Mouse (Mus musculus) forebrain, embryonic 12.5 days (tissue): ENCODE measurements around the gene Prmt7. TPM values are rescaled to one million over a fixed set of nuclear protein-coding genes. Genes with fewer than 3 reads are reported as not detected.

Experiments used
- ATAC-seq: fragments of 200-750 bp; cut with Nextera tagmentation; 2 replicates; pipeline ENCODE4 v1.8.0; 2017; ENCODE audit warnings: moderate TSS enrichment; ENCODE audit not compliant: low FRiP score
- H3K27ac ChIP-seq: fragments of 300-500 bp; sonication (generic); 2 replicates; pipeline ENCODE4 v1.5.1; 2016; ENCODE audit warnings: mild to moderate bottlenecking
- H3K27me3 ChIP-seq: fragments of 300-500 bp; sonication (generic); 2 replicates; pipeline ENCODE4 v1.6.1; 2016; ENCODE audit warnings: mild to moderate bottlenecking
- H3K36me3 ChIP-seq: fragments of 300-500 bp; sonication (generic); replicated peaks from 2 replicates; pipeline ENCODE4 v1.6.1; 2016; ENCODE audit warnings: mild to moderate bottlenecking
- H3K4me1 ChIP-seq: fragments of 300-500 bp; sonication (generic); 2 replicates; pipeline ENCODE4 v1.6.1; 2016
- H3K4me2 ChIP-seq: fragments of 300-500 bp; sonication (generic); 2 replicates; pipeline ENCODE4 v1.6.1; 2016; ENCODE audit warnings: mild to moderate bottlenecking, moderate library complexity
- H3K4me3 ChIP-seq: fragments of 300-500 bp; sonication (generic); replicated peaks from 2 replicates; pipeline ENCODE4 v1.5.1; 2016; ENCODE audit warnings: mild to moderate bottlenecking
- H3K9ac ChIP-seq: fragments of 300-500 bp; sonication (generic); 2 replicates; pipeline ENCODE4 v1.6.1; 2016; ENCODE audit warnings: mild to moderate bottlenecking
- H3K9me3 ChIP-seq: fragments of 300-500 bp; sonication (generic); 2 replicates; pipeline ENCODE4 v1.6.1; 2016
- WGBS: fragments of 180-500 bp; shearing (Covaris S2); methylation state at CpG from one replicate; pipeline ENCODE4 v1.1.7; 2016; 5-methylcytosine and 5-hydroxymethylcytosine counted together
- polyA plus RNA-seq: library from polyadenylated mRNA; unstranded; fragments of >200 nt; fragmentation: Nextera tagmentation; extraction: Ambion mirVana; gene quantifications from 2 replicates; pipeline ENCODE4 v1.2.1, GENCODE M21; 2016

Gene Prmt7
- polyA plus RNA-seq, 1 experiment from 2014 or later, result 58.7 TPM

DNA sequence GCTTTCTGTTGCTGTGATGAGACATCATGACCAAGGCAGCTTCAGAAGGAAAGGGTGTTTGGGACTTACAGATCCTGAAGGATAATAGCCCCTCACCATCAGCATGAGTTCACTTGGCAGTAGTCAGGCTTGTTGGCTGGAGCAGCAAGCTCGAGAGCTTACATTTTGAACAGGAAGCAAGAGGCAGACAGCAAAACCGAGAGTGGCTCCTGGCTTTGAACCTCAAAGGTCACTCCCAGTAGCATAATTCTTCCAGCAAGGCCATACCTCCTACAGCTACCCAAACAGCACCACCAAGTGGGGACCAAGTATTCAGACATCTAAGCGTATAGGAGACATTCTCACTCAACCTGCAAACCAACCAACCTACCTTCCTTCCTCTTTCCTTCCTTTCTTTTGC lies 22.0 kb downstream of the Prmt7 start:
- no peak for ATAC-seq
- H3K36me3 ChIP-seq, result peaks cover 66% of the 10 kb centered on the region
- WGBS, result 84% methylated on average over 3 of the region's 3 CpGs
- H3K4me3 ChIP-seq, result no peak overlapping the region
- no peak overlapping the region for H3K27ac ChIP-seq
- H3K4me2 ChIP-seq, result no peak overlapping the region
- no peak overlapping the region for H3K9ac ChIP-seq
- H3K4me1 ChIP-seq, result no peaks in the 10 kb centered on the region
- H3K27me3 ChIP-seq, result no peaks in the 10 kb centered on the region
- H3K9me3 ChIP-seq, result no peaks in the 10 kb centered on the region

DNA sequence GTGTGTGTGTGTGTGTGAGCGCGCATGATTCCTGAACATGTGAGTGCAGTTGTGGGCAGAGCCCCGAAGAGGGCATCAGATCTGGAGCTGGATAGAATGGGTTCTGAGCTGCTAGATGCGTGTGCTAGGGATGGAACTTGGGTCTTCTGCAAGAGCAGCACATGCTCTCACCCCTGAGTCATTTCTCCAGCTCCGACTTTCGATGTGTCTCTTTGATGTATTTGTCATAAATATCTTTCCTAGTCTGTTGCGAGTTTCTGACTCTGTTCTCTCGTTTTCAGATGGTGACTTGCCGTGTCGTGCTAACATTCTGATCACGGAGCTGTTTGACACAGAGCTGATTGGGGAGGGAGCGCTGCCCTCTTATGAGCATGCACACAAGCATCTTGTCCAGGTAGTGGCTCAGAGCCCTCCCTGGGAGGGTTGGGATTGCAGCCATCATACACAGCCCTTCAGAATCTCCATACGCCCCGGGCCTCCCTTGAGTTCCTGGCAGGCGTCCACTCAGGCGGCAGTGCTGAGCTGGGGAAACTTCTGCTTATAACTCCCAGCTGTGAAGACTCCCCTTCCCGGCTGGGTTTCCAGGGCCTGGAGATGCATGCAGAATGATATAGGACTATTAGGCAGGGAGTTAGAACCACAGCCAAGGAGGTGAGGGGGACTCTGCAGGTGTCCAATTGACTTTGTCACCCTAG lies 24.0 kb downstream of the Prmt7 start:
- Histone ChIP-seq H3K27ac (no peak overlapping the region), H3K4me2 (no peak overlapping the region), H3K27me3 (no peaks in the 10 kb centered on the region), H3K4me1 (no peaks in the 10 kb centered on the region), H3K9me3 (no peaks in the 10 kb centered on the region), H3K36me3 (peaks cover 64% of the 10 kb centered on the region), H3K9ac (no peak overlapping the region), H3K4me3 (no peak overlapping the region)
- ATAC-seq, result no peak
- 94% methylated on average over 17 of the region's 17 CpGs for WGBS

- no peak for ATAC-seq
- H3K4me1 ChIP-seq, result no peaks in the 10 kb centered on the region
- WGBS, result 90% methylated on average over 5 of the region's 5 CpGs
These were observed 26.4 kb downstream of the Prmt7 start for GRCm38 (mm10) chr8:106237106-106237505.

GRCm38 (mm10) chr8:106250186-106250585 lies 39.5 kb downstream of the Prmt7 start:
- Histone ChIP-seq H3K27ac (no peak overlapping the region), H3K4me2 (no peak overlapping the region), H3K9ac (no peak overlapping the region), H3K9me3 (no peaks in the 10 kb centered on the region), H3K4me1 (0 out of 2 replicates have a peak, but pooled peaks cover 4% of the 10 kb centered on the region), H3K4me3 (no peak overlapping the region), H3K27me3 (no peaks in the 10 kb centered on the region), H3K36me3 (peaks cover 90% of the 10 kb centered on the region)
- 74% methylated on average over 4 of the region's 4 CpGs for WGBS
- ATAC-seq, result no peak

More at GRCm38 (mm10) chr8:106237106-106237505, 26.4 kb downstream of the Prmt7 start:
- H3K4me3 ChIP-seq, result no peak overlapping the region
- no peak overlapping the region for H3K9ac ChIP-seq
- no peak overlapping the region for H3K4me2 ChIP-seq
- no peaks in the 10 kb centered on the region for H3K9me3 ChIP-seq
- no peaks in the 10 kb centered on the region for H3K27me3 ChIP-seq
- peaks cover 70% of the 10 kb centered on the region for H3K36me3 ChIP-seq
- H3K27ac ChIP-seq, result no peak overlapping the region

GRCm38 (mm10) chr8:106258169-106258568 lies 47.4 kb downstream of the Prmt7 start:
- Histone ChIP-seq H3K4me2 (no peak overlapping the region), H3K9me3 (no peaks in the 10 kb centered on the region), H3K36me3 (peaks cover 62% of the 10 kb centered on the region), H3K9ac (no peak overlapping the region), H3K4me1 (no peaks in the 10 kb centered on the region), H3K4me3 (no peak overlapping the region), H3K27ac (no peak overlapping the region), H3K27me3 (no peaks in the 10 kb centered on the region)
- no peak for ATAC-seq
- 11% methylated on average over 1 of the region's 1 CpGs for WGBS

DNA sequence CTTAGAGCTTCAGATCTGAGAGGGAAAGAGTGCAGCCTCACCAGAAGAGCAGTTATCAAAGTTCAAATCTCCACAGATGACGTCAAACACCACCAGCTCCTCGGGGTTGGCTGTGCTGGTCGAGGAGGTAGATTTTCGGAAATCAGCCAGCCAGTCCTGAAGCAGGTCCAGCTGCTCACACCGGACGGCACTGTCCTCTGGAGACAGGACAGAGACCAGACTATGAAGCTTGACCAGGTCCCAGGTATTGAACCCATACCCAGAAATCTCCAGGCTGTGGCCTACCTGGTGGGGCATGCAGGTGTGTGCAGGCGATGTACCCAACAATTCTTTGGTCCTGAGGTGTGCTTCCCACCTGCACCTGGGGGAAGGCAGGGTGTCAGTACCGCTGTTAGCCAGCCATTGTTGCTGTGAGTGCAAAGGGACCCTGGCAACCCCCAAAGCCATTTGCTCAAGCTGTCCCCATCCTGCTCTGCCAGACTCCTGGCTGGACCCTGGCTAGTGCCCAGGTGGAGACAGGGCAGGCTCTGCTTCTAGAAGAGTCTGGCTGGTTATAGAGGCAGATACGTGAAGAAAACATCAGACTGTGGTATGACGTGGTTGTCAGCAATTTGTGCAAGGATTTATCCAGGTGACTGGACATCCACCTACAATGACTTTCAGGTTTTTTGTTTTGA lies 49.0 kb downstream of the Prmt7 start:
- Histone ChIP-seq H3K4me1 (peaks cover 7% of the 10 kb centered on the region), H3K27ac (no peak overlapping the region), H3K9me3 (no peaks in the 10 kb centered on the region), H3K27me3 (no peaks in the 10 kb centered on the region), H3K36me3 (peaks cover 53% of the 10 kb centered on the region), H3K4me3 (no peak overlapping the region), H3K4me2 (no peak overlapping the region), H3K9ac (no peak overlapping the region)
- no peak for ATAC-seq
- 91% methylated on average over 10 of the region's 10 CpGs for WGBS

- WGBS, result 89% methylated on average over 4 of the region's 4 CpGs
- Histone ChIP-seq H3K27me3 (no peaks in the 10 kb centered on the region), H3K9ac (no peak overlapping the region), H3K9me3 (no peaks in the 10 kb centered on the region), H3K36me3 (peaks cover 52% of the 10 kb centered on the region), H3K4me3 (no peak overlapping the region), H3K4me2 (no peak overlapping the region), H3K27ac (no peak overlapping the region), H3K4me1 (peaks cover 7% of the 10 kb centered on the region)
- ATAC-seq, result no peak
These were observed 50.2 kb downstream of the Prmt7 start for GRCm38 (mm10) chr8:106260894-106261293.

- no peaks in the 10 kb centered on the region for H3K27me3 ChIP-seq
- WGBS, result 83% methylated on average over 5 of the region's 5 CpGs
- no peak overlapping the region for H3K27ac ChIP-seq
- ATAC-seq, result no peak
- no peak overlapping the region for H3K4me3 ChIP-seq
- H3K4me1 ChIP-seq, result peaks cover 7% of the 10 kb centered on the region
- peaks cover 44% of the 10 kb centered on the region for H3K36me3 ChIP-seq
- no peak overlapping the region for H3K4me2 ChIP-seq
- H3K9ac ChIP-seq, result no peak overlapping the region
- no peaks in the 10 kb centered on the region for H3K9me3 ChIP-seq
These were observed 51.6 kb downstream of the Prmt7 start for GRCm38 (mm10) chr8:106262343-106262742.

GRCm38 (mm10) chr8:106263928-106264327 lies 53.2 kb downstream of the Prmt7 start:
- Histone ChIP-seq H3K9me3 (no peaks in the 10 kb centered on the region), H3K27me3 (no peaks in the 10 kb centered on the region), H3K9ac (no peak overlapping the region), H3K4me1 (peaks cover 14% of the 10 kb centered on the region), H3K36me3 (peaks cover 28% of the 10 kb centered on the region), H3K4me3 (no peak overlapping the region), H3K27ac (no peak overlapping the region), H3K4me2 (no peak overlapping the region)
- WGBS, result 79% methylated on average over 4 of the region's 4 CpGs
- ATAC-seq, result no peak

GRCm38 (mm10) chr8:106265398-106265797 lies 54.7 kb downstream of the Prmt7 start:
- peaks cover 18% of the 10 kb centered on the region for H3K36me3 ChIP-seq
- 85% methylated on average over 17 of the region's 17 CpGs for WGBS
- no peak overlapping the region for H3K9ac ChIP-seq
- H3K27ac ChIP-seq, result no peak overlapping the region
- H3K4me1 ChIP-seq, result peaks cover 28% of the 10 kb centered on the region
- H3K27me3 ChIP-seq, result no peaks in the 10 kb centered on the region
- no peak overlapping the region for H3K4me3 ChIP-seq
- no peak overlapping the region for H3K4me2 ChIP-seq
- ATAC-seq, result no peak
- H3K9me3 ChIP-seq, result no peaks in the 10 kb centered on the region

GRCm38 (mm10) chr8:106268710-106269346 lies 58.1 kb downstream of the Prmt7 start:
- Histone ChIP-seq H3K4me3 (no peak overlapping the region), H3K4me1 (peaks cover 47% of the 10 kb centered on the region), H3K9ac (no peak overlapping the region), H3K4me2 (no peak overlapping the region), H3K27ac (no peak overlapping the region; the same call in 1 of the 2 replicates), H3K27me3 (no peaks in the 10 kb centered on the region), H3K9me3 (no peaks in the 10 kb centered on the region), H3K36me3 (peaks cover 17% of the 10 kb centered on the region)
- 43% methylated on average over 5 of the region's 5 CpGs for WGBS
- ATAC-seq, result peak; percentile 37; the same call in 1 of the 2 replicates

DNA sequence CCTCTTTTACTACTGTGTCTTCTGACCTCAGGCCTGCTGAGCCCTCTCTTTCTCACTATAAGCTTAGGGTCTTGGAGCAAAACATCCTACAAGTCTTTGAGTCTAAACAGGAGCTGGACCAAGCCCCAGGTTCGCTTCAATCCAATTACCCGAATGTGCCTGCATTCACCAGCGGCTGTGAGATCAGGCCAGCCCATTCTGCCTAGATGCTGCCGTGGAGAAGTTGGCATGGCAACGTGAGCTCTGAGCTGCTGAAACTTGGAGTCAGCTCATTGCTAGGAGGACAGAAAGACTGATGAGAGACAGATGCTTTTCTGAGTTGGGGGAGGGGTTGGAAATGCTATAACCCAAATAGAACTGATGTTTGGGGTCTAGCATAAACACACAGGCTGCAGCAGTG lies 60.1 kb downstream of the Prmt7 start:
- H3K4me1 ChIP-seq, result peaks cover 40% of the 10 kb centered on the region
- ATAC-seq, result no peak; the same call in 1 of the 2 replicates
- peaks cover under 1% of the 10 kb centered on the region; the same call in 1 of the 2 replicates for H3K36me3 ChIP-seq
- no peak overlapping the region for H3K4me3 ChIP-seq
- H3K27me3 ChIP-seq, result no peaks in the 10 kb centered on the region
- H3K4me2 ChIP-seq, result no peak overlapping the region
- H3K9ac ChIP-seq, result no peak overlapping the region
- WGBS, result 8% methylated on average over 5 of the region's 5 CpGs
- H3K27ac ChIP-seq, result peak overlapping the region; percentile 36; the same call in 1 of the 2 replicates
- no peaks in the 10 kb centered on the region for H3K9me3 ChIP-seq
